Mouse (Mus musculus) liver, postnatal 0 days (tissue): ENCODE data around the gene Col4a2. TPM values are rescaled to one million over a fixed set of nuclear protein-coding genes. Genes with fewer than 3 reads are reported as not detected.

Source experiments
- ATAC-seq: fragments of 200-750 bp; cut with Nextera tagmentation; 2 replicates; pipeline ENCODE4 v1.8.0; 2017; ENCODE audit warnings: mild to moderate bottlenecking, moderate library complexity
- DNase-seq: peaks from one replicate; pipeline ENCODE4 v3.0.0-alpha.2; 2016
- H3K27ac ChIP-seq: fragments of 300-500 bp; sonication (generic); 2 replicates; pipeline ENCODE4 v1.5.1; 2014; ENCODE audit warnings: antibody characterized with exemption, moderate library complexity, mild to moderate bottlenecking, low read depth
- H3K27me3 ChIP-seq: fragments of 300-500 bp; sonication (generic); 2 replicates; pipeline ENCODE4 v1.6.1; 2014; ENCODE audit warnings: low read length, control low read depth, mixed read lengths; ENCODE audit not compliant: insufficient read depth
- H3K36me3 ChIP-seq: fragments of 300-500 bp; sonication (generic); replicated peaks from 2 replicates; pipeline ENCODE4 v1.6.1; 2014; ENCODE audit warnings: mild to moderate bottlenecking, control low read depth, low read length, moderate library complexity, mixed read lengths; ENCODE audit not compliant: insufficient read depth
- H3K4me1 ChIP-seq: fragments of 300-500 bp; sonication (generic); 2 replicates; pipeline ENCODE4 v1.6.1; 2014; ENCODE audit warnings: antibody characterized with exemption, mild to moderate bottlenecking, control low read depth; ENCODE audit not compliant: insufficient read depth
- H3K4me2 ChIP-seq: fragments of 300-500 bp; sonication (generic); 2 replicates; pipeline ENCODE4 v1.6.1; 2014; ENCODE audit warnings: low read depth, mild to moderate bottlenecking, low read length, moderate library complexity, mixed read lengths
- H3K4me3 ChIP-seq: fragments of 300-500 bp; sonication (generic); 2 replicates; pipeline ENCODE4 v1.5.1; 2014; ENCODE audit warnings: low read depth, low read length
- H3K9ac ChIP-seq: fragments of 300-500 bp; sonication (generic); replicated peaks from 2 replicates; pipeline ENCODE4 v1.6.1; 2014; ENCODE audit warnings: mild to moderate bottlenecking, moderate library complexity
- H3K9me3 ChIP-seq: fragments of 300-500 bp; sonication (generic); 2 replicates; pipeline ENCODE4 v1.6.1; 2016; ENCODE audit warnings: mild to moderate bottlenecking, control low read depth, low read length, mixed read lengths
- CTCF ChIP-seq: sonication (generic); IDR thresholded peaks from 2 replicates; pipeline ENCODE4 v1.5.1; 2016; ENCODE audit warnings: antibody characterized with exemption, low read depth
- EP300 ChIP-seq: IDR thresholded peaks from 2 replicates; pipeline ENCODE4 v1.6.1; 2016; ENCODE audit warnings: antibody characterized with exemption, low read depth, mild to moderate bottlenecking
- WGBS: fragments of 180-500 bp; shearing (Covaris S2); extraction: QIAGEN DNeasy Blood & Tissue Kit; methylation state at CpG from one replicate; pipeline ENCODE4 v1.1.7; 2014; ENCODE audit not compliant: insufficient replicate concordance; 5-methylcytosine and 5-hydroxymethylcytosine counted together
- polyA plus RNA-seq: library from polyadenylated mRNA; unstranded; fragments of >200 nt; fragmentation: Nextera tagmentation; extraction: Ambion mirVana; gene quantifications from 2 replicates; pipeline ENCODE4 v1.2.1, GENCODE M21; 2015

The Col4a2 gene
- polyA plus RNA-seq, 1 experiment from 2014 or later, result 9.7 TPM

- TF ChIP-seq EP300 (no peak), CTCF (no peak)
- Histone ChIP-seq H3K27me3 (no peaks in the 10 kb centered on the region), H3K9me3 (no peaks in the 10 kb centered on the region), H3K36me3 (no peaks in the 10 kb centered on the region), H3K9ac (no peak overlapping the region), H3K4me1 (no peaks in the 10 kb centered on the region), H3K27ac (no peak overlapping the region), H3K4me2 (no peak overlapping the region), H3K4me3 (no peak overlapping the region)
- DNase-seq (no peak), ATAC-seq (no peak)
- WGBS, result 62% methylated on average over 5 of the region's 5 CpGs
Measured at GRCm38 (mm10) chr8:11412450-11412849, 99.8 kb downstream of the Col4a2 start.

DNA sequence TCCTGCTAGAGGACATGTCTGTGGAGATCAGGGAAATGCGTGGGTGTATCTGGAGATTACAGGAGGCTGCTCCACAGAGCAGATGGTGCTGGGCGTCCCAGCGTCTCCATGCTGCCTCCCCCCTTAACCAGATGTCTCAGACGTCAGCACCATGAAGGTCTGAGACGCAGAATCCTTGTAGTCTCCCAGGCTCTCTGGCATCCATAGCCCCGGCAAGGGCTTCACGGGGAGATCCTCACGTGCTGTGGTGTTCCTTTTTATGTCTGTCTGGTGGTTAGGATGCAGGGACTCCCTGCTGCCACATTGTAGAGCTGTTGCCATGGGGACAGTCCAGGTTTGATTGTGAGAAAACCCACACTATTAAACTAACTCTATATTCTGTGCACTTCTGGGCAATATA lies 101.7 kb downstream of the Col4a2 start:
- Histone ChIP-seq H3K4me3 (no peak overlapping the region), H3K4me1 (no peaks in the 10 kb centered on the region), H3K9ac (no peak overlapping the region), H3K9me3 (no peaks in the 10 kb centered on the region), H3K4me2 (no peak overlapping the region), H3K27ac (no peak overlapping the region), H3K27me3 (no peaks in the 10 kb centered on the region), H3K36me3 (no peaks in the 10 kb centered on the region)
- ATAC-seq (no peak), DNase-seq (no peak)
- 74% methylated on average over 8 of the region's 8 CpGs for WGBS
- TF ChIP-seq CTCF, result no peak
- TF ChIP-seq EP300, result no peak

GRCm38 (mm10) chr8:11415089-11415488 lies 102.5 kb downstream of the Col4a2 start:
- 73% methylated on average over 10 of the region's 10 CpGs for WGBS
- TF ChIP-seq CTCF (peak; percentile 40; the same call in 1 of the 2 replicates), EP300 (no peak)
- ATAC-seq, result no peak
- H3K4me3 ChIP-seq, result no peak overlapping the region
- no peak for DNase-seq
- no peaks in the 10 kb centered on the region for H3K4me1 ChIP-seq
- no peak overlapping the region for H3K4me2 ChIP-seq
- H3K36me3 ChIP-seq, result no peaks in the 10 kb centered on the region
- no peak overlapping the region for H3K27ac ChIP-seq
- H3K27me3 ChIP-seq, result no peaks in the 10 kb centered on the region
- H3K9ac ChIP-seq, result no peak overlapping the region
- H3K9me3 ChIP-seq, result no peaks in the 10 kb centered on the region

- no peak for DNase-seq
- TF ChIP-seq CTCF (no peak), EP300 (no peak)
- Histone ChIP-seq H3K27ac (no peak overlapping the region), H3K27me3 (no peaks in the 10 kb centered on the region), H3K36me3 (no peaks in the 10 kb centered on the region; the same call in 1 of the 2 replicates), H3K9ac (no peak overlapping the region), H3K4me3 (no peak overlapping the region), H3K9me3 (no peaks in the 10 kb centered on the region), H3K4me1 (no peaks in the 10 kb centered on the region), H3K4me2 (no peak overlapping the region)
- 68% methylated on average over 13 of the region's 13 CpGs for WGBS
- ATAC-seq, result no peak
Measured at GRCm38 (mm10) chr8:11417762-11418161, 105.2 kb downstream of the Col4a2 start.

DNA sequence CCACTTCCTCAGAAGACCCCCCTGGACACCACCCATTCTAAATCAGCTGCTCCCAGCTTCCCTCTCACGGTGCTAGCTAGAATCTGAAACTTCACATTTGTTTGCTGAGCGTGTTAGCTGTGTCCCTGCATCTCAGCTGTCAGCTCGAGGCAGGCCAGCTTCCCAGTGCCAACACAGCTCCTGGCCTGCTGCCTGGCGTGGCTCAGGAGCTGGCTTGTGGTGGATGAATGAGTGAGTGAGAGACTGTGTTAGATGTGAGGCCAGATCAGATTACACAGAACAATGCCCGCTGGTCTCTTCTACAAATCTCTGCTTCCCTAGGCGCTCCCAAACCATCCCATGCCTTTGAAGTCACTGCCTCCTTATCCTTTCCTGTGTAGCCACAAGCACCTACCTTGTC lies 106.6 kb downstream of the Col4a2 start:
- WGBS, result 43% methylated on average over 6 of the region's 6 CpGs
- Histone ChIP-seq H3K9ac (no peak overlapping the region), H3K4me2 (no peak overlapping the region), H3K4me1 (no peaks in the 10 kb centered on the region), H3K4me3 (no peak overlapping the region), H3K9me3 (no peaks in the 10 kb centered on the region), H3K27me3 (no peaks in the 10 kb centered on the region), H3K27ac (no peak overlapping the region), H3K36me3 (no peaks in the 10 kb centered on the region; the same call in 1 of the 2 replicates)
- no peak for TF ChIP-seq EP300
- ATAC-seq, result no peak
- no peak for DNase-seq

DNA sequence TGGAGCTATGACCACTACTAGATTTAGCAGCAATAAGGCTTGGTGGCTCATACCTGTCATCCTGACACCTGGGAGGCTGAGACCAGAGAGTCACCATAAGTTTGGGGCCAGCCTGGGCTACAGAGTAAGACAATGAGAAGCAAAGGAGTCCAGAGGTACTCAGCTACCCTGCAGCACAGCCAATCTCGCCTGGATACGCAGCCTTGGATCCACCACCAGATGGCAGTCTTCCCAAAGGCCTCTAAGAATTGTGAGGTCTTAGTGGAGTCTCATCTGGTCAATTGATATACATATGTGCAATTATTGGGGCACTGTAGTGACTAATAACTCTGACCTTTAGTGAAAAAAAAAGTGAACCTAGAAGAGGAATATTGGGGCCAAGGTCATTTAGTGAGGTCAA lies 107.0 kb downstream of the Col4a2 start:
- no peak overlapping the region for H3K4me2 ChIP-seq
- WGBS, result 5% methylated on average over 2 of the region's 2 CpGs
- no peak overlapping the region for H3K4me3 ChIP-seq
- no peak overlapping the region for H3K27ac ChIP-seq
- peak; percentile 87 for TF ChIP-seq CTCF
- no peak for TF ChIP-seq EP300
- DNase-seq (peak; percentile 72), ATAC-seq (peak; percentile 29; the same call in 1 of the 2 replicates)
- H3K4me1 ChIP-seq, result no peaks in the 10 kb centered on the region
- no peaks in the 10 kb centered on the region for H3K27me3 ChIP-seq
- no peaks in the 10 kb centered on the region for H3K9me3 ChIP-seq
- no peak overlapping the region for H3K9ac ChIP-seq
- no peaks in the 10 kb centered on the region; the same call in 1 of the 2 replicates for H3K36me3 ChIP-seq

- DNase-seq, result peak; percentile 65
- no peak for ATAC-seq
- no peak overlapping the region for H3K27ac ChIP-seq
- H3K27me3 ChIP-seq, result no peaks in the 10 kb centered on the region
- no peaks in the 10 kb centered on the region; the same call in 1 of the 2 replicates for H3K36me3 ChIP-seq
- WGBS, result 54% methylated on average over 14 of the region's 14 CpGs
- no peak overlapping the region for H3K4me3 ChIP-seq
- H3K9me3 ChIP-seq, result no peaks in the 10 kb centered on the region
- H3K9ac ChIP-seq, result no peak overlapping the region
- H3K4me2 ChIP-seq, result no peak overlapping the region
- TF ChIP-seq CTCF (peak; percentile 75), EP300 (no peak)
- H3K4me1 ChIP-seq, result no peaks in the 10 kb centered on the region
Measured at GRCm38 (mm10) chr8:11421105-11421504, 108.5 kb downstream of the Col4a2 start.
